Mouse (Mus musculus) CD4-positive helper T cell, adult 2 months (primary cell): ENCODE data around the gene Adamts12.

ENCODE experiments used
- DNase-seq: peaks from one replicate; pipeline ENCODE4 v3.0.0-alpha.2; 2012; ENCODE audit warnings: low read depth, missing footprints, low spot score

The Adamts12 gene

DNA sequence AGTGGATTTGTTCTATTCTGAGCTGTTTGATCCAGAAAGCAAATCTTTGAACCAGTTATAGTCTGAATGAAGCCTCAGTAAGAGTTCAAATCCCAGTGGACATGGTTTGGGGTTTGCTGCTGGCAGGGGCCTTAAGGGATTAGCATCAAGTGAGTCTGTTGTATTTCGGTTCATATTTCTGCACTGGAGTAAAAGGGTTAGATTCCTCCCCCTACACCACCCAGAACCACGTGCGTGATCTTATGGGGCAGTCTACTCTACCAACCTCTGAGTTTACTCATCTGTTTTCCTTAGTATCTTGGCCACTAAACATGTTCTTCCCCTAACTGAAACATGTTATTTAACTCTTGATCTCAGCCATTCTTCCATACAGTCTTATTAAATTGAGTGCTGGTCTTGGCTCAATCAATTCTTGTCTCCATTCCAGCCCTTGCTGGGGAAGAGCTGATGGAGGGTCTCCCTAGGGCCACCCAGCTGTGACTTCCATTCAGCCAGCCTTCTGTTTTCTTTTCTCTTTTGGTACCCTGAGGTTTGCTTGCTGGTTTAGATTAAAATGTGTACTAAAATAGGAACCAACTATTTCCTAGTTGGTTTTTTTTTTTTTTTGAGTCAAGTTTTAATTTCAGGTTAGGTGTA, 11.3 kb downstream of the Adamts12 start:
- no peak for DNase-seq

DNA sequence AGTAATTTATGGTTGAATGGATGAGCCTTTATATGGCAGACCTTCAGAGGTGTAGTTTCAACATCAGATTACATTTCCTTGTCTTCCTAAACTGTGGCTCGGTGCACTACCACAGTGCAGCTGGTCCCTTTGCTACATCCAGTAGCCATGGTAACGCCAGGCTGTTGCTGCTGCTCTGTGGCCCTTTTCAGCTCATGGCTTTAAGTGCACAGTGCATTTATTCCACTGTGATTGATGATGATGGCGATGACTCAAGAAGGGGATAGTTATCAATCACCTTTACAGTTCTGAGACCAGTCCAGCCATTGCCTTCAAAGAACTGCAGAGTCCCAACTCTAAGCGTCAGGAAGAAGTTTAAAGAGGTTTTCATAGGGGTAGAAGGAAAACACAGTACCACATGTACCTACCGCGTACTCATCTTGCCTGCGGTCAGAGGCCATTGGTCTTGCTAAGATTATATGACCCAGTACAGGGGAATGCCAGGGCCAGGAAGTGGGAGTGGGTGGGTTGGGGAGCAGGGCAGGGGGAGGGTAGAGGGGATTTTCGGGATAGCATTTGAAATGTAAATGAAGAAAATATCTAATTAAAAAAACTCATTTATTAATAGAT, 18.5 kb downstream of the Adamts12 start:
- DNase-seq: no peak

GRCm38 (mm10) chr15:11083678-11084077, 19.1 kb downstream of the Adamts12 start:
- DNase-seq: no peak

DNA sequence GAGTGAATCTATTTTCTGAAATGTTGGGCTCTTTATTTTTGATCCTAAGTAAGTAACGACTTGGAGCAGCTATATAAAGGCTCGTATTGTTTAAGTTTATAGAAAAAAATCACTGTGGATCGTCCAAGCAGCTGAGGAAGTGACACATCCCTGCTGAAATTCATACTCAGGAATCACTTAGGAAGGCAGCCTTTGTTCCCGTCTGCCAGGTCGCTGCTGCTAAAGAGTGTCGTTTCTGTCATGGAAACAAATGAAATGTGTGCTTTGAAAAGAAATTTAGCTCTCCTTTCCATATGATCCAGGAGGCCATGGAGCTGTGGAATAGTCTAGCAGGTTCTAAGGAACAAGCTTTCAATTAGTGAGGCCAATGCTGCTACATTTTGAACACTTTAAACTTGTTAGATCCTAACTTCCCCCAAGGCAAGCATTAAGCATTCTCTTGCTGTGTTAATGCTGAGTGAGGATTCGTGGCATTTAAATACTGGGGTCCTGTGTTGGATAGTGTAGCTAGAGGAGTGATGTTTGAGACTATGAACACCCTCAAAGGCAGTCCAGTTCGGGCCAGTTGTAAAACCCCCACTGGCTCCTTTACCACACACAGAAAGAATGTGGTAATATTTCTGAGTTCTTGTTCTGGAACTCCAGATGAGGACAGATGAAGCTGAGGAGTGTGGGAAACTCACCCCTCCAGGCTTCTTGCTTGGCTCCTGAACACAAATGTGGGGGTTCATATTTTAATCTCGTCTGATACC, 19.8 kb downstream of the Adamts12 start:
- no peak for DNase-seq

DNA sequence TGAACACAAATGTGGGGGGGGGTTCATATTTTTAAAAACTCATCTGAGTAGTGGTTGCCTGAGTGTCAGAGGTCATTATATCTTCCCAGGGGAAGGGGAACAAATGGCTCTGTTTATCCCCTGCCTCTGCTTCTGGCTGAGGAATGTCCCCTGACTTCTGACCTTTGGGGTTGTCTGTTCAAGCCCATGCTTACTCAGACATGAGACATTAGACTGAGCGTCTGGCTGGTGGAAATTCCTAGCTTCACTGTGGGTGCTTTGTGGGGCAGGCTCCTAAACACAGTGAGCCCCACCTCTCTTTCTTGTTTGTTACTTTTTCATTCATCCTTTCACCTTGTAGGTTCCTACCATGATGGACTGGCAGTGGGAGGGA, 20.4 kb downstream of the Adamts12 start:
- no peak for DNase-seq

- DNase-seq: no peak
Measured at GRCm38 (mm10) chr15:11089494-11089893, 24.9 kb downstream of the Adamts12 start.

- no peak for DNase-seq
Measured at GRCm38 (mm10) chr15:11095566-11095965, 31.0 kb downstream of the Adamts12 start.

DNA sequence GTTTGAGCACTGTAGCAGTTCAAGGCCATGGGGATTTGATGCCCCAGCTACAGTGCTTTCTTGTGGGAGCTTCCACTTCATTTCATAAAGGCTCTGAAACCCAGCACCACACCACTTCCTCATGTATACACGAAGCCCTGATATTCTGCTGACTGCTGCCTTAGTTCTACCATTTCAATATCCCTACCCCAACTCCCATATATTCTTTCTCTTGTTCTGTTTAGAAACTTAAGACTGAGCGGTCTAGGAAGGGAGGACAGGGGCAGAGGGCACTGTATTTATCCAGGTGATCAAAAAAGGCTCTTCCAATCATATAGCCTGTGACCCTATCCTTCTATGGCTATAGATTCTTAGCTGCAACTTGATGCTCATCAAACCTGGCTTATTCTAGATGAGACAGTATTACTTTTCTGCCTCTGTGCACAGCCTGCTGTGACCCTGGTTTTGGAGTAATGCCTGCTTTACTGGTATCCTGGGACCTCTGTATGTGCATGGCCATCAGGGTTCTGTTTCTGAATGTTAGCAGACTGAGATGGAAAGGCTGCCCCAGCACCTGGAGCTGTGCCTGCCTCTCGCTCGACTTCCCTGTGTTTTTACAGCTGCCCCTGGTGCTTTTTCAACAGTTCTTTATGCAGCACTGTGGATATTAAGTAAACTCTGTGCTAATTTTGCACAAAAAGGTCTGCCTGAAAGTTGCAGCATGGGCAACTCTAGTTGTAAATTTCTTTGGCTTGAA, 33.5 kb downstream of the Adamts12 start:
- DNase-seq: no peak

- no peak for DNase-seq
Measured at GRCm38 (mm10) chr15:11098940-11099339, 34.4 kb downstream of the Adamts12 start.

DNA sequence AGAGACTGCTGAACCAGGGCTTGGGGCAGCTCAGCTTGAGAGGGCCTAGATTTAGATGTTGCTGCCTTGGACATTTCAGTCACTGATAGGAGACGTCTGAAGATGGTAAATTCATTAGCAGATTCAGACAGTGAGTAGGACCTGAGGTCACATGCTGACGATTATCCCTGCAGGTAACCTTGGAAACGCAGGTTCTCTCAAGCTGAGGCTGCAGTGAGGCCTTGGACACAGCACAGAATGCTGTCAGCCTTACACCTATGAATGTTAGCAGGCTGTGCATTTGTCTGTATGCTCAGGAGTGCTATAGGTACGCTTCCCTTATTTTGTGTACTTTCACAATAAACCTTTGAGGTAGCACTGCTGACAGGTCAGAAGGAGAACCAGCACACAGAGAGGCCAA, 36.3 kb downstream of the Adamts12 start:
- no peak for DNase-seq

DNA sequence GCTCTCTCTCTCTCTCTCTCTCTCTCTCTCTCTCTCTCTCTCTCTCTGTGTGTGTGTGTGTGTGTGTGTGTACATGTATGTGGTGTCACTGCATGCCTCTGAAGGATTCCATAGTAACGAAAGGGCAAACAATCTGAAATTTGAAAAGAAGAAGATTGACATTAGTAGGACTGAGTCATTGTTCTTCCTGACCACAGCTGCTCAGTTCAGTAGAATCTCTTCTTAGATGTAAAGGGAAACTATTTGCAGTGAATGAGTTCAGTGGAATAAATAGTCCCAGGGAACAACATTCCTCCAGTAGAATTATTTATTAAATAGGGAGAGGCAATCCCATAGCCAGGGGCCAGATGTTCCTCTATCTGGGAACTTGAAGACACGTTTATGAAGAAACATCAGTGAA, 40.5 kb downstream of the Adamts12 start:
- no peak for DNase-seq

GRCm38 (mm10) chr15:11107376-11107775, 42.8 kb downstream of the Adamts12 start:
- DNase-seq: no peak

- DNase-seq: no peak
Measured at GRCm38 (mm10) chr15:11114631-11115197, 50.1 kb downstream of the Adamts12 start.

DNA sequence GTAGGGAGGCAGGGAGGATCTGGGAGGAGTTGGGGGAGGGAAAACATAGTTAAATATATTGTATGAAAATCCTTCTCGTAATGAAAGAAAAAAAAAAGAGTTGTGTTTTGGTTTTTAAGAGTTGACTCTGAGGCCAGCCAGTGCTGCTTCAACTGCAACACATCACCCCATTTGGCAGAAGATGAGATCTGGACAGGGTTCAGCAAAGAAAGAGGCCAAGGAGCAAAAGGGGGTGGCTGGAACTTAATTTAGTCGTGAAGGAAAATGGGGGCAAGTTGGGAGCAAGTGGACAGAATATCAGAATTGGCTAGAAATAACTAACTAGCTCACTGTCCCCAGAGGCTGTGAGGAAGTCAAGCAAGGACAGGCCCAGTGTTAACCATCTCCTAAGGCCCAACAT, 51.7 kb downstream of the Adamts12 start:
- no peak for DNase-seq

GRCm38 (mm10) chr15:11116853-11117252, 52.3 kb downstream of the Adamts12 start:
- DNase-seq: no peak

- no peak for DNase-seq
Measured at GRCm38 (mm10) chr15:11118371-11118770, 53.8 kb downstream of the Adamts12 start.

DNA sequence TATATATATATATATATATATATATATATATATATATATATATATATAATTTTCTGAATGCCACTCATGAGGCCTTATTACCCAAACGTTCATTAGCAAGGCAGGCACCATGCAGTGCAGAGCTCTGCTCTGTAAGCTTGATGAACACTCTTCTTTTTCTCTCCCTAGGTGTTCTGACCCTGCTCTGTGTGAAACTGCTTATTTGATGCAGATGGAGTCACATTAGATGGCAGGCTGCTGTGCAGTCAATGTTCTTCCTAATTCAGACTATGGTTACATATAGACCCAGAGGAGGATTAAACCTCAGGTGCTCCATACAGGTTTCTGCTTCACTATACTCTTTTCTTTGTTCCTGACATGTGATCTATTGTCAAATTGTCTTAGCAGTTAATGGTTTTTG, 57.1 kb downstream of the Adamts12 start:
- no peak for DNase-seq

- DNase-seq: no peak
Measured at GRCm38 (mm10) chr15:11125361-11125760, 60.8 kb downstream of the Adamts12 start.

GRCm38 (mm10) chr15:11128457-11128856, 63.9 kb downstream of the Adamts12 start:
- no peak for DNase-seq

DNA sequence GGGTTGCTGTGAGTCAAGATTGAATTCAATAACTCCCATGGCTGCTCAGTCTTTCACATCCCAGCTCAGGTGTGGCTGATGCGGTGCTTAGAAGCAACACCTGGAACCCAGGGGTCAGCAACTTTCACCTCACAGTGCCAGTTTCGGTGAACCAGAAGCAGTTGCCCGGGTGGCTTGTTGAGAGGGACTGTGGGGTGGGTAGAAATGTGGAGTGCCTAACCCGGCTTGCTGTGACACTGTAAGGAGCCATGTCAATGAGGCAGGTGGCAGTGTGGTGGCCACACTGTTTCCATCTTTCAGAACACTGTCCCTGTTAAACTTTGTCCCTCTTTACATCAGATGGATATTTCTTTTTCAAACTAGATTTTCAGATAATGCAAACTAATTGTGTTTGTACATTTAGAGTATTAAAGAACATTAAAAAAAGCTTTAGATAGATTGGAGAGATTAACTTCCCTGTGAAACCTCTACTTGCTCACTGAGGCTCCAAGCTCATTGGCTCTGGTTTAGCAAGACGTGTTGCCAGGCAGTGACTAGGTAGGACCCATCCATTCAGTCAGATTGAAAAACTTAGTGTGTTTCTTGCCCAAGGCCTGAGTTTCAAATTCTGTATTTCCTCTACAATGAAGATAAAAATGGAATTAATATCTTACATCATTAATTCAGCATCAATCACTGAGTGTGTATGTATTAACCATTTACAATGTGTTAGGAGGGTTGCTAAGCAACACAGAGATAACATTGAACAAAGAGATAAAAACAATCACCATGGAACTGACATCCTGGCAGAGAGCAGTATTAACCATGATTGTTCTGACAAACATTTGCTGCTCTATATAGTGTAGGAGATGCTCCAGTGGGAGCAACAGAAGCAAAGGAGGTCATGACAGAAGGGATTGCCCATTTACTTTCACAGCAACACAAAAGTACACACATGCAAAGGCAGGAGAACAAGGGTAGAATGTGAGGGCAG, 68.3 kb downstream of the Adamts12 start:
- DNase-seq: no peak

GRCm38 (mm10) chr15:11145581-11145980, 81.0 kb downstream of the Adamts12 start:
- DNase-seq: no peak
